Mouse (Mus musculus): Measurements from ENCODE around the gene BC051142.

DNA sequence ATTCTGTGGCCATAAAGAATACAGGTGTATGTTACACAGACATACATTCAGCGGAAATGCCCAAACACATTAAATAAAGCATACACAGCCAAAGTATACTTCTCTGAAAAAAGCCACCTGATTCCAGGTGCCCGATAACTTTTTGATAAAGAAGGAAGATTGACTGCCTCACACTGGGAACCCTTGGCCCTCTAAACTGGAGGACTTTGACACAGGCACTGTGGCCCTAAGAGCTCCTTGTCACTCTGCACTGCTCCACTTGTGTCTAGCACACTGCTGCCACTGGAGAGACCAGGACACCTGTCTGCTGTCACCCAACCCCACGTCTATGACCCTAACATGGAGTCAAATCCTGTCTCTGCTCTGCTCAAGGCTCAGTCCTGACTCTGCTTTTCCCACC, 76.4 kb downstream of the BC051142 start:
- TF ChIP-seq CTCF (IDR thresholded peaks at IDR 0.05; ENCODE audit: borderline replicate concordance, control insufficient read depth, extremely low read depth, insufficient read depth, low read length, poor library complexity): no peak
- TF ChIP-seq POLR2A (IDR thresholded peaks at IDR 0.05; ENCODE audit: control insufficient read depth, extremely low read depth, insufficient read depth, low read length, poor library complexity): no peak
